Mouse (Mus musculus) liver, embryonic 14.5 days (tissue): ENCODE data around the gene Cnksr3. TPM values are rescaled to one million over a fixed set of nuclear protein-coding genes. Genes with fewer than 3 reads are reported as not detected.

Experiments
- ATAC-seq: fragments of 200-750 bp; cut with Nextera tagmentation; 2 replicates; pipeline ENCODE4 v1.8.0; 2017; ENCODE audit warnings: moderate number of reproducible peaks, mild to moderate bottlenecking, moderate library complexity; ENCODE audit not compliant: insufficient read depth
- DNase-seq, 3 experiments: peaks; one replicate each; pipeline ENCODE4 v3.0.0-alpha.2; 2012 to 2013; ENCODE audit warnings: low read depth in 3 of 3, low spot score in 3 of 3
- H3K27ac ChIP-seq: fragments of 300-500 bp; sonication (generic); 2 replicates; pipeline ENCODE4 v1.5.1; 2014; ENCODE audit warnings: moderate library complexity, mild to moderate bottlenecking, control low read depth, inconsistent platforms
- H3K27me3 ChIP-seq: fragments of 300-500 bp; sonication (generic); 2 replicates; pipeline ENCODE4 v1.6.1; 2014; ENCODE audit warnings: mild to moderate bottlenecking, low read length, moderate library complexity; ENCODE audit not compliant: control insufficient read depth, insufficient read depth
- H3K36me3 ChIP-seq: fragments of 300-500 bp; sonication (generic); replicated peaks from 2 replicates; pipeline ENCODE4 v1.6.1; 2014; ENCODE audit warnings: low read depth; ENCODE audit not compliant: control insufficient read depth, insufficient read depth
- H3K4me1 ChIP-seq, 2 experiments: fragments of 200-500 bp in 1 of 2; fragments of 300-500 bp in 1 of 2; sonication (generic) in 1 of 2; replicated peaks; 2 replicates each; pipeline ENCODE4 v1.6.1; 2012 to 2014; ENCODE audit warnings: antibody characterized with exemption in 1 of 2, inconsistent platforms in 1 of 2, low read length in 1 of 2; ENCODE audit not compliant: control insufficient read depth in 2 of 2, insufficient read depth in 2 of 2
- H3K4me2 ChIP-seq: fragments of 300-500 bp; sonication (generic); 2 replicates; pipeline ENCODE4 v1.6.1; 2014; ENCODE audit warnings: low read depth, mild to moderate bottlenecking, control low read depth, moderate library complexity
- H3K4me3 ChIP-seq, 2 experiments: fragments of 200-500 bp in 1 of 2; fragments of 300-500 bp in 1 of 2; sonication (generic) in 1 of 2; 2 replicates each; pipeline ENCODE4 v1.5.1; 2012 to 2014; ENCODE audit warnings: low read depth in 2 of 2, low read length in 2 of 2, mild to moderate bottlenecking in 2 of 2, control low read depth in 1 of 2, inconsistent platforms in 1 of 2, moderate library complexity in 1 of 2; ENCODE audit not compliant: insufficient read depth in 1 of 2
- H3K9ac ChIP-seq: fragments of 300-500 bp; sonication (generic); replicated peaks from 2 replicates; pipeline ENCODE4 v1.6.1; 2014; ENCODE audit warnings: mild to moderate bottlenecking, control low read depth, moderate library complexity
- H3K9me3 ChIP-seq: fragments of 300-500 bp; sonication (generic); 2 replicates; pipeline ENCODE4 v1.6.1; 2016; ENCODE audit warnings: low read length, mixed read lengths; ENCODE audit not compliant: control insufficient read depth
- CTCF ChIP-seq: IDR thresholded peaks from 2 replicates; pipeline ENCODE4 v1.5.1; 2016; ENCODE audit warnings: antibody characterized with exemption, low read depth, control low read depth
- EP300 ChIP-seq: IDR thresholded peaks from 2 replicates; pipeline ENCODE4 v1.6.1; 2016; ENCODE audit warnings: antibody characterized with exemption, low read depth
- WGBS: fragments of 180-500 bp; shearing (Covaris S2); extraction: QIAGEN DNeasy Blood & Tissue Kit; methylation state at CpG from one replicate; pipeline ENCODE4 v1.1.7; 2014; ENCODE audit not compliant: insufficient replicate concordance; 5-methylcytosine and 5-hydroxymethylcytosine counted together
- polyA plus RNA-seq, 2 experiments: library from polyadenylated mRNA; depleted of rRNA in 1 of 2; stranded (reverse) in 1 of 2; unstranded in 1 of 2; fragments of >200 nt; fragmentation: Nextera tagmentation in 1 of 2; extraction: Ambion mirVana in 1 of 2; gene quantifications; 2 replicates each; pipeline versions ENCODE4 v1.2.1 to v1.2.3; 2012 to 2014

The Cnksr3 gene
- polyA plus RNA-seq, 2 experiments: 2.3 to 2.8 TPM

DNA sequence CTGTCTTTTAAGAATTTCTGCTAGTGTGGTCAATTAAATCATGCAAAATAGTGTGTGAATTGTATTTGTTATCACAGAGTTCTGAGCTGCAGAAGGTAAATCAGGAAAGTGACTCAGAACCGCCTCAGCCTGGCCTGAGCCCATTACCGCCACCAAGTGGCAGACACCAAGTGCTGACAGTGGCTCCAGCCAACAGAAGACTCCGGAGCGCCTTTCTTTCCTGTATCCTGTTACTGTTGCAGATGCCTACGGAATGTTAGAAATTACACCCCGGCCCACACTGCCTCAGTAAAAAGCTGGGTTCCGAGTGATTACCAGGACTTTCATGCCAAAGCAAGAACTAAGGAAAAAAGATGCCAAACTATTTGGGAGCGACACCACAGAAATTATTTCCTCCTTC lies 135.8 kb downstream of the Cnksr3 start:
- TF ChIP-seq CTCF (peak; percentile 77), EP300 (no peak)
- Histone ChIP-seq H3K9me3 (no peaks in the 10 kb centered on the region), H3K27ac (no peak overlapping the region), H3K4me1 (no peaks in the 10 kb centered on the region), H3K27me3 (no peaks in the 10 kb centered on the region), H3K36me3 (no peaks in the 10 kb centered on the region), H3K9ac (no peak overlapping the region), H3K4me2 (no peak overlapping the region), H3K4me3 (no peak overlapping the region)
- DNase-seq (no peak), ATAC-seq (no peak)
- 12% methylated on average over 8 of the region's 8 CpGs for WGBS

- no peaks in the 10 kb centered on the region for H3K9me3 ChIP-seq
- no peaks in the 10 kb centered on the region for H3K4me1 ChIP-seq
- no peak overlapping the region for H3K4me2 ChIP-seq
- TF ChIP-seq CTCF: no peak
- TF ChIP-seq EP300: no peak
- no peaks in the 10 kb centered on the region for H3K27me3 ChIP-seq
- H3K27ac ChIP-seq: no peak overlapping the region
- no peak overlapping the region for H3K9ac ChIP-seq
- no peaks in the 10 kb centered on the region for H3K36me3 ChIP-seq
- no peak for DNase-seq
- H3K4me3 ChIP-seq: no peak overlapping the region
- ATAC-seq: no peak
- 66% methylated on average over 2 of the region's 2 CpGs for WGBS
Measured at GRCm38 (mm10) chr10:7075661-7076060, 136.4 kb downstream of the Cnksr3 start.

DNA sequence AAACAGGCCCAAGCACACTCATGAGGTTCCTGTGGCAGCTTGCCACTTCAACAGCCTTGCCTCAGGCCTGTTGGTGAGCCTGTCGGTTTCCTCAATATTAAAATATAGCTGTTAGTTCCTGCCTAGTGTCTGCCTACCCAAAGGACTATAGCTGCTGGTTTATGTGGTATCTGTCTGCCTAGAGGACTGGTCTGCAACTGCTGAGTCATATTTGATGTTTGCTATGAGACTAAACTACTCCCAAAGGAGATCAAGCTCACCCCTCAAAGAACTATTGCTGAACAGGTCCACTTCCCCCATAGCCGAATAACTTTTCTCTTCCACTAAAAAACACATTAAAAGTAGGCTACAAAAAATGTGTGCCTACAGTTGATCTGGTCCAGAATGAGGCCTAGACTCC lies 137.8 kb downstream of the Cnksr3 start:
- 53% methylated on average over 2 of the region's 2 CpGs for WGBS

GRCm38 (mm10) chr10:7070924-7071323 lies 141.1 kb downstream of the Cnksr3 start:
- no peaks in the 10 kb centered on the region for H3K9me3 ChIP-seq

More for the DNA sequence above, 137.8 kb downstream of the Cnksr3 start:
- Histone ChIP-seq H3K4me1 (no peaks in the 10 kb centered on the region), H3K27me3 (no peaks in the 10 kb centered on the region), H3K9me3 (no peaks in the 10 kb centered on the region), H3K36me3 (no peaks in the 10 kb centered on the region), H3K4me2 (no peak overlapping the region), H3K4me3 (no peak overlapping the region), H3K9ac (no peak overlapping the region), H3K27ac (no peak overlapping the region)
- ATAC-seq (no peak), DNase-seq (no peak)
- TF ChIP-seq CTCF (no peak), EP300 (no peak)

DNA sequence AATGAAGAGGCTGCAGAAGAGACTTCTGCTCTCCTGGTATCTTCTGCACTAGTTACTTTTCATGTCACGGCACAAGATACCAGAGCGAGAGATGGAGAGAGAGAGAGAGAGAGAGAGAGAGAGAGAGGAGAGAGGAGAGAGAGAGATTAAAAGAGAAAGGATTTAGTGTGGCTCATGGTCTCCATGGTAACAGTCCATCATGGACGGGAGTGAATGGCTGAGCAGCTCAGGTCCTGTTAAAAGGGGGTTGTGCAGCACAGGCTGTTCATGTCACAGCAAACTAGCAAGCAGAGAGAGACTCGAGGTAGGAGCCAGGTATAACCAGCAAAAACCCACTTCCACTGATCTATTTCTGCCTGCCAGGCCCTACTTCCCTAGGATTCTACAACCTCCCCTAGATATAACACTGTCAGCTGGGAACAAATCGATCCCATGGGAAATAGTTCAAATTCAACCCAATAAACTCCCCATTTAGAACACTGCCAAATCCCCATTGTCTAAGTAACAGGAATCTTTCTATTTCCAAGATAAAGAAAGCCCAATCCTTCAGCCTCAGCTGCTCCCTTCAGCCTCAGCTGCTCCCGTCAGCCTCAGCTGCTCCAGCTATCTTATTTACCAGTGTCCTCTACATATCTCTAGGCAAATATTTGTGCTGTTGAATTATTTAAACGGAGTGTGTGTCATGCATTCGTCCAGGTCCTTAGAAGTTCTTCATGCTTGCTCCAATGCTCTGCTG lies 141.8 kb downstream of the Cnksr3 start:
- no peaks in the 10 kb centered on the region for H3K4me1 ChIP-seq
- no peak overlapping the region for H3K9ac ChIP-seq
- TF ChIP-seq EP300: no peak
- TF ChIP-seq CTCF: no peak
- no peaks in the 10 kb centered on the region for H3K9me3 ChIP-seq
- no peak overlapping the region for H3K4me2 ChIP-seq
- no peak for DNase-seq
- no peak overlapping the region for H3K27ac ChIP-seq
- H3K36me3 ChIP-seq: no peaks in the 10 kb centered on the region
- ATAC-seq: no peak
- H3K27me3 ChIP-seq: no peaks in the 10 kb centered on the region
- no peak overlapping the region for H3K4me3 ChIP-seq
- 55% methylated on average over 8 of the region's 8 CpGs for WGBS

More at GRCm38 (mm10) chr10:7070924-7071323, 141.1 kb downstream of the Cnksr3 start:
- Histone ChIP-seq H3K27ac (no peak overlapping the region), H3K27me3 (no peaks in the 10 kb centered on the region), H3K36me3 (no peaks in the 10 kb centered on the region), H3K4me1 (no peaks in the 10 kb centered on the region), H3K4me3 (no peak overlapping the region), H3K9ac (no peak overlapping the region), H3K4me2 (no peak overlapping the region)
- WGBS: 72% methylated on average over 5 of the region's 5 CpGs
- TF ChIP-seq CTCF: no peak
- ATAC-seq (no peak), DNase-seq (no peak)
